In genomic region chr16:29434712-29435111, GRCm38 (mm10) we compare ENCODE assay signal across 8 mouse cellular contexts. TPM values are rescaled to one million over a fixed set of nuclear protein-coding genes. Genes with fewer than 3 reads are reported as not detected.
A peak's percentile ranks its signal among the peaks of the same experiment; 100 is the strongest.
DNase-seq lines count a peak whose midpoint lies in the region; ATAC-seq lines count a peak whose summit lies in the region.

No protein-coding gene starts in this region.

- no peak for DNase-seq in heart, postnatal 25 days (ENCODE audit: low spot score)
- peak; percentile 22 for DNase-seq in WW6 (ENCODE audit: low read depth, low spot score)
- peak; percentile 71 for DNase-seq in embryo, embryonic 11 days
- DNase-seq in left cerebral cortex, postnatal 14 days (ENCODE audit: low spot score in 2 of 2), result peak; percentile 66 to 67
- peak; percentile 15 for DNase-seq in thymus, postnatal 25 days

- H3K4me2 ChIP-seq in heart, embryonic 11.5 days, result no peak overlapping the region
- H3K4me2 ChIP-seq in hindbrain, embryonic 16.5 days (ENCODE audit: low read length), result no peak overlapping the region
- H3K4me2 ChIP-seq in midbrain, embryonic 15.5 days, result no peak overlapping the region

- no peaks in the 10 kb centered on the region for H3K27me3 ChIP-seq in heart, embryonic 11.5 days (ENCODE audit: control insufficient read depth, insufficient read depth, low read length)
- no peaks in the 10 kb centered on the region for H3K27me3 ChIP-seq in hindbrain, embryonic 16.5 days (replicated peaks; ENCODE audit: control insufficient read depth, insufficient read depth, low read length)
- H3K27me3 ChIP-seq in midbrain, embryonic 15.5 days (replicated peaks), result no peaks in the 10 kb centered on the region

- no peak overlapping the region for H3K9ac ChIP-seq in heart, embryonic 11.5 days (ENCODE audit: low read depth, low read length)
- no peak overlapping the region for H3K9ac ChIP-seq in hindbrain, embryonic 16.5 days (ENCODE audit: low read depth, low read length)
- no peak overlapping the region for H3K9ac ChIP-seq in midbrain, embryonic 15.5 days

- no peaks in the 10 kb centered on the region for H3K36me3 ChIP-seq in heart, embryonic 11.5 days (ENCODE audit: control insufficient read depth, insufficient read depth, low read length)
- no peaks in the 10 kb centered on the region for H3K36me3 ChIP-seq in hindbrain, embryonic 16.5 days (ENCODE audit: control insufficient read depth, insufficient read depth, low read length)
- H3K36me3 ChIP-seq in midbrain, embryonic 15.5 days (replicated peaks), result no peaks in the 10 kb centered on the region

- H3K4me3 ChIP-seq in heart, embryonic 11.5 days (ENCODE audit: low read depth, low read length), result no peak overlapping the region
- no peak overlapping the region for H3K4me3 ChIP-seq in hindbrain, embryonic 16.5 days (ENCODE audit: low read length)
- no peak overlapping the region for H3K4me3 ChIP-seq in midbrain, embryonic 15.5 days

- ATAC-seq in heart, embryonic 11.5 days (replicated peaks; ENCODE audit: insufficient number of reproducible peaks, low FRiP score, low TSS enrichment), result peak; percentile 63; the same call in 1 of the 2 replicates
- ATAC-seq in hindbrain, embryonic 16.5 days, result peak; percentile 67; the same call in 1 of the 2 replicates
- peak; percentile 72; the same call in 1 of the 2 replicates for ATAC-seq in midbrain, embryonic 15.5 days (replicated peaks)

- WGBS in heart, embryonic 11.5 days (ENCODE audit: insufficient replicate concordance), result 16% methylated on average over 5 of the region's 5 CpGs
- 17% methylated on average over 5 of the region's 5 CpGs for WGBS in hindbrain, embryonic 16.5 days
- WGBS in midbrain, embryonic 15.5 days, result 14% methylated on average over 5 of the region's 5 CpGs

- no peaks in the 10 kb centered on the region for H3K4me1 ChIP-seq in heart, embryonic 11.5 days (ENCODE audit: control insufficient read depth, insufficient read depth, low read length)
- H3K4me1 ChIP-seq in hindbrain, embryonic 16.5 days (ENCODE audit: control insufficient read depth, insufficient read depth, low read depth, low read length), result no peaks in the 10 kb centered on the region
- 0 out of 2 replicates have a peak, but pooled peaks cover 3% of the 10 kb centered on the region for H3K4me1 ChIP-seq in midbrain, embryonic 15.5 days

- no peaks in the 10 kb centered on the region for H3K9me3 ChIP-seq in heart, embryonic 11.5 days (replicated peaks; ENCODE audit: control insufficient read depth, low read length)
- no peaks in the 10 kb centered on the region for H3K9me3 ChIP-seq in hindbrain, embryonic 16.5 days (ENCODE audit: control insufficient read depth, low read length)
- H3K9me3 ChIP-seq in midbrain, embryonic 15.5 days, result no peaks in the 10 kb centered on the region

- H3K27ac ChIP-seq in heart, embryonic 11.5 days (ENCODE audit: low read depth, low read length), result no peak overlapping the region
- H3K27ac ChIP-seq in hindbrain, embryonic 16.5 days (ENCODE audit: low read depth, low read length), result no peak overlapping the region
- no peak overlapping the region for H3K27ac ChIP-seq in midbrain, embryonic 15.5 days

- intact Hi-C loops in heart, postnatal 25 days (cut with DNase I), result loop anchor here (10.0 kb wide), 1 partner anchor 600 kb away; no protein-coding TSS in a partner anchor
- intact Hi-C loops in left cerebral cortex, postnatal 14 days (cut with DNase I), result loop anchor here (10.0 kb wide), 1 partner anchor 590 kb away; no protein-coding TSS in a partner anchor

RNA-seq across cellular contexts. Expression of gene Atp13a5, which starts 56.2 kb away (rescaled TPM):
- not detected in 2 replicates for polyA plus RNA-seq in heart, embryonic 11.5 days (2014; fragmentation: Nextera tagmentation; extraction: Ambion mirVana)
- total RNA-seq in heart, postnatal 25 days (2021), result not detected
- polyA plus RNA-seq in hindbrain, embryonic 16.5 days (2015; fragmentation: Nextera tagmentation; extraction: Ambion mirVana), result 4.2 and 4.4 TPM in 2 replicates
- 10 to 100 TPM; 12.7 to 16.7 TPM for total RNA-seq in left cerebral cortex, postnatal 14 days (2021)
- 3.2 and 3.7 TPM in 2 replicates for polyA plus RNA-seq in midbrain, embryonic 15.5 days (2015; fragmentation: Nextera tagmentation; extraction: Ambion mirVana)
